Mouse (Mus musculus): ENCODE data around the gene Zfp319. TPM values are rescaled to one million over a fixed set of nuclear protein-coding genes. Genes with fewer than 3 reads are reported as not detected.

Gene Zfp319
- polyA plus RNA-seq, 1 experiment from 2014 or later = 5.9 TPM

- 90% methylated on average over 2 of the region's 2 CpGs for WGBS
- Histone ChIP-seq H3K9ac (no peak overlapping the region), H3K36me3 (peaks cover 31% of the 10 kb centered on the region), H3K9me3 (no peaks in the 10 kb centered on the region), H3K4me1 (peaks cover 90% of the 10 kb centered on the region), H3K27ac (replicated peaks) (no peak overlapping the region), H3K4me2 (no peak overlapping the region), H3K4me3 (no peak overlapping the region), H3K27me3 (replicated peaks) (no peaks in the 10 kb centered on the region)
- ATAC-seq (ENCODE audit: extremely low read depth, insufficient number of reproducible peaks, low FRiP score, low TSS enrichment) = no peak
These were observed 32.1 kb upstream of the Zfp319 start for GRCm38 (mm10) chr8:95363849-95364248.

- no peak for ATAC-seq (ENCODE audit: extremely low read depth, insufficient number of reproducible peaks, low FRiP score, low TSS enrichment)
- H3K27ac ChIP-seq (replicated peaks) = peak overlapping the region; percentile 98
These were observed 30.5 kb upstream of the Zfp319 start for GRCm38 (mm10) chr8:95362272-95362671.

GRCm38 (mm10) chr8:95361016-95361341 lies 29.2 kb upstream of the Zfp319 start:
- Histone ChIP-seq H3K4me2 (peak overlapping the region; percentile 84), H3K36me3 (peaks cover 3% of the 10 kb centered on the region), H3K4me1 (peaks cover 93% of the 10 kb centered on the region), H3K9ac (peak overlapping the region; percentile 73), H3K27ac (replicated peaks) (peak overlapping the region; percentile 98), H3K4me3 (peak overlapping the region; percentile 27), H3K27me3 (replicated peaks) (no peaks in the 10 kb centered on the region), H3K9me3 (no peaks in the 10 kb centered on the region)
- no peak for ATAC-seq (ENCODE audit: extremely low read depth, insufficient number of reproducible peaks, low FRiP score, low TSS enrichment)
- WGBS = 21% methylated on average over 3 of the region's 3 CpGs

More at GRCm38 (mm10) chr8:95362272-95362671, 30.5 kb upstream of the Zfp319 start:
- WGBS = 55% methylated on average over 6 of the region's 6 CpGs
- H3K4me3 ChIP-seq = no peak overlapping the region
- peaks cover 93% of the 10 kb centered on the region for H3K4me1 ChIP-seq
- no peaks in the 10 kb centered on the region for H3K27me3 ChIP-seq (replicated peaks)
- H3K36me3 ChIP-seq = peaks cover 15% of the 10 kb centered on the region
- peak overlapping the region; percentile 11; the same call in 1 of the 2 replicates for H3K9ac ChIP-seq
- no peak overlapping the region for H3K4me2 ChIP-seq
- H3K9me3 ChIP-seq = no peaks in the 10 kb centered on the region

GRCm38 (mm10) chr8:95360181-95361015 lies 28.6 kb upstream of the Zfp319 start:
- peaks cover 93% of the 10 kb centered on the region for H3K4me1 ChIP-seq
- peaks cover 7% of the 10 kb centered on the region for H3K36me3 ChIP-seq
- H3K9me3 ChIP-seq = no peaks in the 10 kb centered on the region
- peak overlapping the region; percentile 84 for H3K4me2 ChIP-seq
- peak overlapping the region; percentile 73 for H3K9ac ChIP-seq
- peak overlapping the region; percentile 98 for H3K27ac ChIP-seq (replicated peaks)
- H3K27me3 ChIP-seq (replicated peaks) = no peaks in the 10 kb centered on the region
- H3K4me3 ChIP-seq = peak overlapping the region; percentile 27
- WGBS = 11% methylated on average over 7 of the region's 7 CpGs
- peak; percentile 12; the same call in 1 of the 2 replicates for ATAC-seq (ENCODE audit: extremely low read depth, insufficient number of reproducible peaks, low FRiP score, low TSS enrichment)

- no peaks in the 10 kb centered on the region for H3K27me3 ChIP-seq (replicated peaks)
- peak overlapping the region; percentile 84 for H3K4me2 ChIP-seq
- H3K4me3 ChIP-seq = peak overlapping the region; percentile 27
- peaks cover 15% of the 10 kb centered on the region for H3K36me3 ChIP-seq
- peak overlapping the region; percentile 98 for H3K27ac ChIP-seq (replicated peaks)
- peaks cover 98% of the 10 kb centered on the region for H3K4me1 ChIP-seq
- WGBS = 17% methylated on average over 8 of the region's 8 CpGs
- ATAC-seq (ENCODE audit: extremely low read depth, insufficient number of reproducible peaks, low FRiP score, low TSS enrichment) = no peak; the same call in 1 of the 2 replicates
- no peaks in the 10 kb centered on the region for H3K9me3 ChIP-seq
- H3K9ac ChIP-seq = peak overlapping the region; percentile 73
These were observed 27.0 kb upstream of the Zfp319 start for GRCm38 (mm10) chr8:95358550-95359411.

- WGBS = 54% methylated on average over 2 of the region's 2 CpGs
- peak overlapping the region; percentile 96 for H3K9ac ChIP-seq
These were observed 22.9 kb upstream of the Zfp319 start for GRCm38 (mm10) chr8:95354606-95355005.

GRCm38 (mm10) chr8:95352871-95353866 lies 21.4 kb upstream of the Zfp319 start:
- 2% methylated on average over 62 of the region's 62 CpGs for WGBS
- peaks cover 15% of the 10 kb centered on the region for H3K36me3 ChIP-seq
- H3K27ac ChIP-seq (replicated peaks) = peak overlapping the region; percentile 98
- peaks cover 79% of the 10 kb centered on the region for H3K4me1 ChIP-seq
- peak overlapping the region; percentile 84 for H3K4me2 ChIP-seq
- no peak for ATAC-seq (ENCODE audit: extremely low read depth, insufficient number of reproducible peaks, low FRiP score, low TSS enrichment)
- H3K9ac ChIP-seq = peak overlapping the region; percentile 96
- no peaks in the 10 kb centered on the region for H3K27me3 ChIP-seq (replicated peaks)
- H3K9me3 ChIP-seq = no peaks in the 10 kb centered on the region
- peak overlapping the region; percentile 90 for H3K4me3 ChIP-seq

More at GRCm38 (mm10) chr8:95354606-95355005, 22.9 kb upstream of the Zfp319 start:
- Histone ChIP-seq H3K27ac (replicated peaks) (peak overlapping the region; percentile 98), H3K4me1 (peaks cover 79% of the 10 kb centered on the region), H3K27me3 (replicated peaks) (no peaks in the 10 kb centered on the region), H3K9me3 (no peaks in the 10 kb centered on the region), H3K4me2 (peak overlapping the region; percentile 84), H3K36me3 (peaks cover 15% of the 10 kb centered on the region), H3K4me3 (peak overlapping the region; percentile 90)
- no peak for ATAC-seq (ENCODE audit: extremely low read depth, insufficient number of reproducible peaks, low FRiP score, low TSS enrichment)

- peaks cover 74% of the 10 kb centered on the region for H3K4me1 ChIP-seq
- H3K27ac ChIP-seq (replicated peaks) = peak within 1 kb of the TSS; percentile 98
- no peaks in the 10 kb centered on the region for H3K9me3 ChIP-seq
- peak; percentile 68; the same call in 1 of the 2 replicates for ATAC-seq (ENCODE audit: extremely low read depth, insufficient number of reproducible peaks, low FRiP score, low TSS enrichment)
- H3K9ac ChIP-seq = peak within 1 kb of the TSS; percentile 96
- H3K4me3 ChIP-seq = peak within 1 kb of the TSS; percentile 90
- H3K36me3 ChIP-seq = peaks cover 15% of the 10 kb centered on the region
- H3K4me2 ChIP-seq = peak within 1 kb of the TSS; percentile 84
- under 1% methylated on average over 80 of the region's 80 CpGs for WGBS
- no peaks in the 10 kb centered on the region for H3K27me3 ChIP-seq (replicated peaks)
These were observed 20.6 kb upstream of the Zfp319 start, which contains the start of gene Mmp15 for GRCm38 (mm10) chr8:95352151-95352870. Gene Mmp15, plus strand, starts transcription at chr8:95352268.

- Histone ChIP-seq H3K4me2 (peak overlapping the region; percentile 84), H3K27ac (replicated peaks) (peak overlapping the region; percentile 98), H3K9me3 (no peaks in the 10 kb centered on the region), H3K4me3 (peak overlapping the region; percentile 90), H3K4me1 (peaks cover 72% of the 10 kb centered on the region), H3K27me3 (replicated peaks) (no peaks in the 10 kb centered on the region), H3K36me3 (peaks cover 15% of the 10 kb centered on the region), H3K9ac (peak overlapping the region; percentile 96)
- ATAC-seq (ENCODE audit: extremely low read depth, insufficient number of reproducible peaks, low FRiP score, low TSS enrichment) = 0 out of 2 replicates have a peak, but pooled peaks have one; percentile 10
- WGBS = 4% methylated on average over 15 of the region's 15 CpGs
These were observed 19.7 kb upstream of the Zfp319 start for GRCm38 (mm10) chr8:95351461-95351860.
